ENCODE assay signal across 14 mouse cellular contexts in genomic region chr1:45043245-45043926, GRCm38 (mm10).
DNase-seq lines count a peak whose midpoint lies in the region; ATAC-seq lines count a peak whose summit lies in the region.
"Had no signal": no experiment of that assay in that cellular context is flagged by ENCODE, and none has a peak within 500 bp of the region (broad histone marks: within the 10 kb centered on the region; RNA-seq: fewer than 3 reads in every experiment).

No protein-coding gene starts in this region.

- H3K9me3 ChIP-seq in embryonic facial prominence, embryonic 11.5 days (replicated peaks; ENCODE audit: control insufficient read depth, low read length) = no peaks in the 10 kb centered on the region
- H3K9me3 ChIP-seq in embryonic facial prominence, embryonic 10.5 days = no peaks in the 10 kb centered on the region
- no peaks in the 10 kb centered on the region for H3K9me3 ChIP-seq in intestine, embryonic 16.5 days (ENCODE audit: control insufficient read depth, low read length)
- H3K9me3 ChIP-seq: forebrain, embryonic 15.5 days; hindbrain, embryonic 12.5 days had no signal

- no peak overlapping the region for H3K27ac ChIP-seq in embryonic facial prominence, embryonic 11.5 days (replicated peaks; ENCODE audit: low read depth, low read length)
- H3K27ac ChIP-seq in embryonic facial prominence, embryonic 10.5 days (replicated peaks) = no peak overlapping the region
- no peak overlapping the region for H3K27ac ChIP-seq in intestine, embryonic 16.5 days (ENCODE audit: low read length)
- H3K27ac ChIP-seq: forebrain, embryonic 15.5 days; hindbrain, embryonic 12.5 days; layer of hippocampus, adult 2 months; liver, embryonic 14.5 days had no signal

- H3K4me1 ChIP-seq in embryonic facial prominence, embryonic 11.5 days (ENCODE audit: control insufficient read depth, insufficient read depth, low read length) = no peaks in the 10 kb centered on the region
- no peaks in the 10 kb centered on the region for H3K4me1 ChIP-seq in embryonic facial prominence, embryonic 10.5 days
- no peaks in the 10 kb centered on the region for H3K4me1 ChIP-seq in intestine, embryonic 16.5 days (ENCODE audit: control insufficient read depth, insufficient read depth, low read length)
- H3K4me1 ChIP-seq: forebrain, embryonic 15.5 days; hindbrain, embryonic 12.5 days had no signal

- no peak overlapping the region for H3K4me3 ChIP-seq in embryonic facial prominence, embryonic 11.5 days (ENCODE audit: low read depth, low read length)
- no peak overlapping the region for H3K4me3 ChIP-seq in embryonic facial prominence, embryonic 10.5 days
- H3K4me3 ChIP-seq in intestine, embryonic 16.5 days (ENCODE audit: low read length) = no peak overlapping the region
- H3K4me3 ChIP-seq: forebrain, embryonic 15.5 days; hindbrain, embryonic 12.5 days; layer of hippocampus, adult 2 months had no signal

- no peaks in the 10 kb centered on the region for H3K36me3 ChIP-seq in embryonic facial prominence, embryonic 11.5 days (replicated peaks; ENCODE audit: control insufficient read depth, insufficient read depth, low read depth, low read length)
- H3K36me3 ChIP-seq in embryonic facial prominence, embryonic 10.5 days (replicated peaks) = no peaks in the 10 kb centered on the region
- no peaks in the 10 kb centered on the region for H3K36me3 ChIP-seq in intestine, embryonic 16.5 days (ENCODE audit: control insufficient read depth, insufficient read depth, low read length)
- H3K36me3 ChIP-seq: forebrain, embryonic 15.5 days; hindbrain, embryonic 12.5 days had no signal

- peak; percentile 29 for DNase-seq in embryonic facial prominence, embryonic 11.5 days (ENCODE audit: low spot score)
- DNase-seq in embryonic facial prominence, embryonic 10.5 days (ENCODE audit: low spot score) = no peak
- peak; percentile 14 for DNase-seq in urinary bladder, postnatal 14 days (ENCODE audit: low spot score)
- DNase-seq in urinary bladder, postnatal 10 days (ENCODE audit: low spot score) = no peak
- DNase-seq in layer of hippocampus, postnatal 10 days (ENCODE audit: low spot score in 2 of 2) = no peak
- DNase-seq in layer of hippocampus, adult 9-10 months (ENCODE audit: low spot score) = no peak
- no peak for DNase-seq in cerebellum, adult 18-20 months

- H3K27me3 ChIP-seq in embryonic facial prominence, embryonic 11.5 days (ENCODE audit: control insufficient read depth, insufficient read depth, low read length) = no peaks in the 10 kb centered on the region
- no peaks in the 10 kb centered on the region for H3K27me3 ChIP-seq in embryonic facial prominence, embryonic 10.5 days (replicated peaks; ENCODE audit: low read depth, poor library complexity, severe bottlenecking)
- no peaks in the 10 kb centered on the region for H3K27me3 ChIP-seq in intestine, embryonic 16.5 days (replicated peaks; ENCODE audit: control insufficient read depth, insufficient read depth, low read length)
- H3K27me3 ChIP-seq: forebrain, embryonic 15.5 days; hindbrain, embryonic 12.5 days had no signal

- H3K9ac ChIP-seq in embryonic facial prominence, embryonic 11.5 days (replicated peaks; ENCODE audit: low read length) = no peak overlapping the region
- no peak overlapping the region for H3K9ac ChIP-seq in intestine, embryonic 16.5 days (ENCODE audit: low read depth, low read length)
- H3K9ac ChIP-seq: forebrain, embryonic 15.5 days; hindbrain, embryonic 12.5 days; liver, embryonic 14.5 days had no signal

- H3K4me2 ChIP-seq in embryonic facial prominence, embryonic 11.5 days (ENCODE audit: low read depth, low read length) = no peak overlapping the region
- no peak overlapping the region for H3K4me2 ChIP-seq in intestine, embryonic 16.5 days (ENCODE audit: low read depth, low read length)
- H3K4me2 ChIP-seq: forebrain, embryonic 15.5 days; hindbrain, embryonic 12.5 days had no signal

- ATAC-seq in embryonic facial prominence, embryonic 11.5 days (replicated peaks; ENCODE audit: insufficient number of reproducible peaks, low FRiP score, low TSS enrichment, low read depth) = no peak
- peak; percentile 64 for ATAC-seq in intestine, embryonic 16.5 days
- ATAC-seq: forebrain, embryonic 15.5 days; midbrain, embryonic 16.5 days; Patski had no signal

Comparison
In these comparisons a context has a peak if more than half of its experiments do, and no peak if none do; other contexts are left out.
1. DNase-seq: peak in embryonic facial prominence, embryonic 11.5 days (single experiment) and urinary bladder, postnatal 14 days (single experiment); none in embryonic facial prominence, embryonic 10.5 days (single experiment), urinary bladder, postnatal 10 days (single experiment), layer of hippocampus, postnatal 10 days (0 of 2), layer of hippocampus, adult 9-10 months (single experiment) and cerebellum, adult 18-20 months (0 of 2).